Mouse (Mus musculus) T-helper 17 cell (primary cell): ENCODE data around the gene Capzb.

Experiments used
- in situ Hi-C, 2 experiments: fragments of 300-600 bp; cut with MboI, MseI; formaldehyde crosslinking; loops; 1 replicate in 1 of 2; 2 replicates in 1 of 2; pipeline ENCODE4 v1.15.1; 2025; ENCODE audit warnings: high pct_unique_total_duplicates in 2 of 2

The Capzb gene

DNA sequence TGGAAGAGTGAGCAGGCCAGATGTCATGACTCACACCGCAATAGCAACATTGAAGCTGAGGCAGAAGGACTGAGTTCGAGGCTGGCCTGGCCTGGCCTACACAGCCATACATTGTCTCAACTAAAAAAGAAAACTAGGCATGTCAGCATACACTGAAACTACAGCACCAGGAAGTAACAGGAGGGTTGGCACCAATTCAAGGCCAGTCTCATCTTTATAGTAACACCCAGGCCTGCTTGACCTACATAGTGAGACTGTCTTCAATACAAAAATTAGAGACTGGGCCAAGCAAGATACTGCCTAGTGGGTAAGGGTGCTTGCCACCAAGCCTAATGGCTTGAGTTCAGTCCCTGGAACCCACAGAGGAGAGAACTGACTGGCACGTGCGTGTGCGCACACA lies 99.3 kb downstream of the Capzb start:
- in situ Hi-C loops: no loop called here

DNA sequence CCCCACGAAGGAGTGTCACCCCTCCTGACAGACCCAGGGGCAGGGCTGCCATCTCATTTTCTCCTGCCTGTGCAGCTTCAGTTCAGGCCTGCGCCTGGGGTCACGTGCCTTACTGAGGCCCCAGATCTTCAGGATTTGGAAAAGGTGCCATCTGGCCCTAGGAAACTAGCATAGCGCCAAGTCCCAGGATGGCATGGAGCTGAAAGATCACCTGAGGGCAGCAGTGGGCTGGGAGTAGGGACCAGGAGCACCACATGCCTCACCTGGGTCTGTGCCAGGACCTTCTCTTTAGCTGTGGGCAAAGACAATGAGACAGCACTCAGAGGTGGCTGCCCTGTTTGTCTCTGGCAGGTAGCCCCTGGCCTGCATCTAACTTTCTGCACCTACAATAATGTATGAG lies 104.9 kb downstream of the Capzb start:
- in situ Hi-C loops: no loop called here

DNA sequence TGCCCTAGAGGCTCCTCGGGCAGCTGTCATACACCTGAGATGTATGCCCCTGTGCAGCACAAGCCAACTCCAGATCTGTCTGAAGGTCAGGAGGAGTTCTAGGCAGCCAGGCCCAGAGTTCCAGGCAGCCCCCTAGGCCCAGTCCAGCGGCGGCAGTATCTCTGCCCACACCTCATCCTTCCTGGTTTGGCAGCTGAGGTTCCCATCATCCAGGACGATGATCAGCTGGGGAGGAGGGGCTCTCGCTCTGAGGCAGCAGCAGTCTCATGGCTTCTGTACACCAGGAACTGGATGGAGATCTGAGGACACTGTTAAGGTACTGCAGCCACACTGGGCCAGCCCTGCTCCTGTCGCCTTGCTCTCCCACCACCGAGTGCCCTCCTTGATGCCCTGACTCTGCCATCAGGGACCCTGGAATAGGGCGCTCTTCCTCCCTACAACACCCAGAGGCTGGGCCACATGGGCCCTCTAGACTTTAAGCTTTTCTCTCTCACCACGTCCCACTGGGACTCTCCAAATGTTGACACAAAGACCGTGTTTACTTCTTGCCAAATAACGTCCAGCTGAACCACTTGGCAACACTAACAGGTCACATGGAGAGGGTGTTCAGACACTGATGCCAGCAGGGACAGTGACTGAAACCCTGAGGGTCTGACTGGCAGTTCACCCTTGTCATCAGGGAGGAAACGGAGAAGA lies 106.1 kb downstream of the Capzb start:
- in situ Hi-C loops: no loop called here

DNA sequence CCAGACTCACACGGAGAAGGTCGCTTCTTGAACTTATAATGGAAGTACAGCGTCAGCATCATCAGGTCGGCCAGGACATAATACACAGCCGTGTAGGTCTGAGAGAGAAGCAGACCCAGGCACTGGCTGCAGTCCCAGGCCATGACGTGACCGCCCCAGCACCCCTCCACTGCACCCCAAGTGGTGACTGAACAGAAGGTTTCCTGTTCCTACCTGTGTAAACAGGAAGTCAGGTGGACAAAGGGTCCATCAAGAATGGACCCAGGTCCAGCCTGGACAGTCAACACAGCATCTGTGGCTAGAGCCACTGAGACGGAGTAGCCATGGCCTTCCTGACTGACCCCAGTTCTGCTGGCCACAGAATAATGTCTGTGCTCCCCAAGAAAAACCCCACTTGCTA lies 109.1 kb downstream of the Capzb start:
- in situ Hi-C loops: no loop called here

DNA sequence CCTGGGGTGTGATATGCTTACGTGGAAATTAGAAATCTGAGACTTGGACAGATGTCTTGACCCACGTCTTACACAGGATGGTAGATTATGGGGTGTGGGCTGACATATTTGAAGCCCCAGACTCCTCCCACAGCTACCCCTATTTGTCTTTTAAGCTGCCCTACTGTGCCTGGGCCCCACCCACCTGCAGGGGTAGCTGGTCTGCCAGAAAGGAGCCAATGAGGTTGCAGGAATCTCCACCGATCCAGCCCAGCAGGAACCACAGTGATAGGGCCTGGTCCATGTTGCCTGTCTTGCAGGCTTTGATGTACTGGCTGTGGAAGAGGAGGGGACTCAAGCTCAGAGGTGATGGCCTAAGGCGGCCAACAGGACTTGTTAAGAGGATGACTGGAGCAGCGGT lies 109.5 kb downstream of the Capzb start:
- in situ Hi-C loops: no loop called here

DNA sequence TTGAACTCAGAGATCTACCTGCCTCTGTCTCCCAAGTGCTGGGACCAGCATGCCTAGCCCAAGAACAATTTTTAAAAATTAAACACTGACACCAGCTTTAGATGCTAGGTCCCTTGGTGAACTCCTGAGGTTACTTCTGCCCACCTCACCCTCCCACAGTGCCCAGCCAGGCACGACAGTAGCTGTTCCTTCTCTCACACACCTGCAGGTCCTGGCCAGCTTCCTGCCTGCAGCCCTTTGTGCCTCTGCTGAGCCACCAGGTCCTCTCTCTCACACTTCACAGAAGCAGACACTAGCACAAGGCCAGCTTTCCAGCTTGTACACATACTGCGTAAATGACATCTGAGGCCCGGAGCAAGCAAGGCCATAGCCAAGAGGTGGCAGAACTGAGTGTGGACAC lies 112.8 kb downstream of the Capzb start:
- in situ Hi-C loops: no loop called here

DNA sequence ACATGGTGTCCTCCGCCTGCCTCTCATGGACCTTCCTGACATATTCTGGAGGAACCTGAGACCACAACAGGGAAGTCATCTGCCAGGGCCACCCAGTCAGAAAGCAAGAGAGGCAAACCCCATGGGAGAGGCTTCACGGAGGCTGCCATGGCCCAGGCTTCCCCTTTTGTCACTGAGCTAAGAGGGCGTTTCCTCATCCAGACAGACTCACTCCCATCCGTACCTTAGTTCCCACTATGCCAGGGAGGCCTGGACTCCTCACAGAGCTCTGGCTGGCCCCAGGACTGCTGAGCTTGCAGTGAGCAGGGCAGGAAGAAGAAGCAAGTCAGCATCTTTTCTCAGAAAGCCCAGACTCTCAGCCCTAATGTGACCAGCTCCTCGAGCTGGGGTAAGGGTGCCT lies 115.2 kb downstream of the Capzb start:
- in situ Hi-C loops: no loop called here

DNA sequence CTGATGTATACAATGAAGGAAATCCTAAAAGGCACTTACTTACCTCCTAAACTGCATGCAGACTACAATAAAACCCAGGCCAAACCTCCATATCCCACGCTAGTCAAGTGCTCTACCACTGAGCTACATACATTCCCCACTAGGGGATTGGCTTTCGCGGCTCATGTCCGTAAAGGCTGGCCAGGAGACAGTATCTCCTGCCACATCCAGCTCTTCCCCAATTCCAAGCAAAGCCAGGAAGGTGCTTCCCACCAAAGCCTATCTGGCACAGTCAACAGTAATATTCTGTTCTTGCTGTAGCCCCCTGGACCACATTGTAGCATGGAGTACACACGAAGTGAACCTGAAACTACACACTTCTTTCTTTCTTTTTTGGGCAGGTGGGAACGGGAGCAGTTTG lies 117.0 kb downstream of the Capzb start:
- in situ Hi-C loops: no loop called here

DNA sequence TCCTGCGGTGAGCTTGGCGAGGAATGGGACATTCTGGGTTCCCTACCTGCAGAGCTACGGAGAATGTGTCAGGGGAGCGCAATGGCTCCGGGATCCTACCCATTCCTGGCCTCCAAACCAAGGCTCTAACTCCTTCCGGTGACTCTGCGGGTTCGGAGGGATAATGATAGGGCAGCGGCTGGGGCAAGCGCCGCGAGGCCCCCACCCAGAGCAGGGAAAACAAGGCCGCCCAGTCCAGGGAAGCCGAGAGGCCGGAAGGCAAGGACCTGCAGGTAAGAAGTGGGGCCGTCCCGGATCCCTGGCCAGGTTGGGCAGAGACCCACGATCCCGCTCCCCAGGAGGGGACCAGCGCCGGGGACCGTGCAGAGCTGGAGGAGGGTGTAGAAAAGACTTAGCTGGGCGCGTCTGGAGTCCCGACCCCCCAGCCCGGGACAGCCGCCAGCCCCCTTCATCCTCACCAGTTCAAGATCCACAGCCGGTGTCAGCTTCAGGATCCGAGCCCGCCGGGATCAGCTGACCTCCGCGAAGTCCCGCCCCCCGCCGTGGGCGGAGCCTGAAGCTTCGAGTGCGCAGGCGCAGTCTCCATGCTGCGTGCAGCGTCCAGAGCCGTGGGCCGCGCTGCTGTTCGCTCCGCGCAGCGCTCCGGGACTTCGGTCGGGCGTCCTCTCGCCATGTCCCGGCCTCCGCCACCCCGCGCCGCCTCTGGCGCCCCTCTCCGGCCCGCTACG lies 117.6 kb downstream of the Capzb start, which contains the start of the genes Pqlc2 and Akr7a5:
Gene Pqlc2, minus strand, starts transcription at position 538 of the 728 bp plus-strand sequence.
Gene Akr7a5, plus strand, starts transcription at position 574 of the 728 bp plus-strand sequence.
- in situ Hi-C loops: no loop called here

DNA sequence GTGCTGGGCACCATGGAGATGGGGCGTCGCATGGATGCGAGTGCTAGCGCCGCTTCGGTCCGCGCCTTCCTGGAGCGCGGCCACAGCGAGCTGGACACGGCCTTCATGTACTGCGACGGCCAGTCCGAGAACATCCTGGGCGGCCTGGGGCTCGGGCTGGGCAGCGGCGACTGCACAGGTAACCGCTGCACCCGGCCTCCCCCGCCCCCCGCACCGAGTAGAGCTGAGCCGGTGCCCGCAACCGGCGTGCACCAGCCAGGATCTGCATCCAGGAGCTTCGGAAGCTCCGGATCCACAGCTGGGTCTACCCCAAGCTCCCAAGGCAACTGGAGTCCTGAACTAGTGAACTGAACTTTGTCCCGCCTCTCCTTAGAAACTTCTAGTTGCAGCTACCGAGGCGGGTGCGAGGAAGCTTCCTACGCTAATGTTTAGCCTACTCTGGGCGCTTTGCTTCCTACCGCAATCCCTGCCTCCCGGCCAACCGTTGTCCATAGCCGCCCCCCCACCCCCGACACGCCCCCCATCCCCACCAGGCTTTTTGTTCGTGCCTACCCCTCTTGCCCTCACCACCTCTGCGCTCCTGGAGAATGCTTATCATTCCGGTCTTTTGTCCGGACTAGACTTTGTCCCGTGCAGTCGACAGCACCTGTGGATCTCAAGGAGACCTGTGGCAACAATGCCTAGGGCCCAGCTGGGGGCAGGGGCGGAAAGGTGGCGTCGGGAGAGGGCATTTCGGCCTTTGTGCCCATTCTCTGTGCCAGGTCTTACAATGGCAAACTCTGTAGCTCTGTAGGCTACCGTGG lies 118.4 kb downstream of the Capzb start:
- in situ Hi-C loops: no loop called here

DNA sequence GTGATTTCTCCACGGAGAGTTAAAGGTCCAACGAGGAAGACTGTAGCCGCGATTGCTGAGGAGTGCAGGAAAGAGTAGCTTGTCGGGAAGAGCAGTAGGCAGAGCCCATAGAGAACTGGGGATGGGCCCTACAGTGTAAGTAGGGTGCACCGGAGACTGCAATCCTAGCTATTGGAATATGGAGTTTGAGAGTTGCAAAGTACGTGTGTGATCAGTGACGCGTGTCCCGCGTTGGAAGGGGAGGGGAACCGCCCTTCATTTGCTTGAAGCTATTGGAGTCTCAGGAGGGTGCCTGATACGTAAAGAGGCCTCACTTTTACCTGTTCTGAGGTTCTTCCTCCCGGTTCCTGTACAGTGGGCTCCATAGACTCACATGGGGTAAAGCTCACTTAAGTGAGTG lies 119.0 kb downstream of the Capzb start:
- in situ Hi-C loops: no loop called here

DNA sequence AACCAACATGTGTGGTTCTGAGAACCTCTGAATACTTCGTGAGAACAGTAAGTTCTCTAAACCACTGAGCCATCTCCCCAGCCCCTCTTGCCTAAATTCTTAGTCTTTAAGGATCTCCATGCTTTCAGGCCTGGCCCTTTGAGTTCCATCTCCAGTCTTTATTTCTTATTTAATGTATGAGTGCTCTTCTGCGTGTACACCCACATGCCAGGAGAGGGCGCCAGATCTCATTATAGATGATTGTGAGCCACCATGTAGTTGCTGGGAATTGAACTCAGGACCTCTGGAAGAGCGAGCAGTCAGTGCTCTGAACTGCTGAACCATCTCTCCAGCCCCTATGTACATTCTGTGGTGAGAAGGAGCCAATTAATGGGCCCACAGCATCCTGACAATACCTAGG lies 119.9 kb downstream of the Capzb start:
- in situ Hi-C loops: no loop called here

DNA sequence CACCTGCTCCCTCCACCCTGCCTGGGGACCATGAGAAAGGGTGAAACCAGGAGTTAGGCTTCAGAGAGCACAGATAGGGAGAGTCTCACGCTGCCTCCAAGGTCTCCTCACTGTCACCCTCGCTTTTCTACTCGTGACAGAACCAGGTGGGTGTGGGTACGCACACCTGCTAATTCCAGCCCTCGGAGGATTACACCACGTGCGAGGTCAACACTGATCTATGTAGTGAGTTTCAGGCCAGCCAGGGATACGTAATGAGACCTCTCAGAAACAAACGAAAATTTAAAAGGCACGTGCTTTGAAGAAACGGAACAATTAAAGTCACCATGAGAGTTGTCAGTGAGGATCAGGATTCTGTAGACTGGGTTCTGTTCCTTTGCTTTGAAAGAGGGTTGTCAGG lies 125.8 kb downstream of the Capzb start:
- in situ Hi-C loops: no loop called here

DNA sequence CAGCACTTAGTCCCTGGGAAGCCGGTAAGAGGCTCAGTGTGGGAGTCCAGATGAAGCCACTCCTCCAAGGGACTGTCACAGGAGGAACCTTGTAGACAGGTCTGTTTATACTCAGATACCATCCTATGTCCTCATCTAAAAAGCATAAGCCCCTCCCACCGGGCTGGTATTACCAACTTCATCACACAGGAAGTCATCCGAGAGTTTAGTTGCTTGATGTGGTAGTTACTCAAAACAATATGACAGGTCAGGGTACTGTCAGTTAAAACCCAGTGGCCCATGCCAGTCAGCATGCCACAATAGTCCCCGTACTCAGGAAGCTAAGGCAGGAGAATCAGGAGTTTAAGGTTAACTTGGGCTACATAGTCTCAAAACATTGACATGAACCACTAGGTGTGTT lies 127.0 kb downstream of the Capzb start:
- in situ Hi-C loops: no loop called here

DNA sequence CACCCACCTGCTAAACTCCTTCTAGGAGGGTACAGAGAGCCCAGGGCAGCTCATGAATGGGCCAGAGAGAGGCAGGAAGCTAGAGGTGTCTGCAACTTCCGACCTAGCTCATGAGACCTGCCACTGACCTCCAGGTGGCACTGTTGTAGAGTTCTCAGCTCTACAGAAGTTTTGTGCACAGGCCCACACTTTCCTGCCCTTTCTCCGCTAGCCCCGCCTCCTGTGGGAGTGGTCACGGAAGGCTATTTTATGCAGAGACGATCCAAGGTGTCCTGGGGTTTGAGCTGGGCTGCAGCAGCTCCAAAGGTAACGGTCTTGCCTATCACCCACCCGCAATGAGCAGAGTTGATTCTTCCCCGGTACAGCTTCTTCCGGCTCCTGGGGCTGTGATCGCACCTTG lies 137.9 kb downstream of the Capzb start:
- in situ Hi-C loops: no loop called here

DNA sequence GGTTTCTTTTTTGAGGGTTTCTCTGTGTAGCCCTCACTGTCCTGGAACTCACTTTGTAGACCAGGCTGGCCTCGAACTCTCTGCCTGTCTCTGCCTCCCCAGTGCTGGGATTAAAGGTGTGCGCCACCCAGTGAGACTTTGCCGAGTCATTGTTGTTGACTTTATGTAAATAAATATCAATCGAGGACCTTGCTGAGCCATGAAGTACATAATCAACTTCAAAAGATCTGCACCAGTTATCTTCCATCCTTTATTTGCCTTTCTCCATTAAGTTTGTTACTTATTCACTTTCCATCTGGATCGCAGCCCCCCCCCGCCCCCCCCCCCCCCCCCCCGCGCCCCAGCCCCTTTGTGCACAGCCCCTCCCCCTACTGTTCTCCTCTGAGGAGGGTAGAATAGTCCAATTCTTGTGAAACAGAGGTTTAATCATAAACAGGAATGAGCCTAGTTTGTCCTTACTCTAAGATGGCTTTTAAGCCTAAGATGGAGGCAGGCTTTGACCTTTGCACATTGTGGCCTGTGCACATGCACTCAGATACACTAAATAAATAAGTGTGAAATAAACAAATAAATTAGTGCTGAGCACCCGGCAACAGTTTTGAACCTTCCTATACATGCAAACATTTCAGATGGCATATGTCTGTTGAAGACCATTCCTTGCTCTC lies 142.1 kb downstream of the Capzb start:
- in situ Hi-C loops: no loop called here

DNA sequence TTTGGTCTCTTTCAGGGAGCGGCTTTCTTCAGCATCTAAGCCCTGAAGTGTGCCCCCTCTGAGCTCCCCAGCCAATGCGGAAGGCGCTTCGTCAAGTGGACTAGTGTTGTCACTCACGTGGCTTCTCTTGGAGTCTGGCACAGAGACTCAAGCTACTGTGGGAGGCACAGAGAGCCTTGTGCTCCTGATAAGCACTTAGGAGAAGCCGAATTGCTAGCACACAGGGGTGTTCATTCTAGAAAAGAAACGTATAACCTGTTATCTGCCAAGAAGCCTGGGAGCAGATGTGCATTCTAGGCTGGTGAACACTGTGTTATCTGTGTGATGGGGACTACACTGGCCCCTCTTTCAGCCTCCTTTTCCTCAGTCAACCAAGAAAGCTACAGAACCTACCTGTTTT lies 142.8 kb downstream of the Capzb start:
- in situ Hi-C loops: no loop called here

DNA sequence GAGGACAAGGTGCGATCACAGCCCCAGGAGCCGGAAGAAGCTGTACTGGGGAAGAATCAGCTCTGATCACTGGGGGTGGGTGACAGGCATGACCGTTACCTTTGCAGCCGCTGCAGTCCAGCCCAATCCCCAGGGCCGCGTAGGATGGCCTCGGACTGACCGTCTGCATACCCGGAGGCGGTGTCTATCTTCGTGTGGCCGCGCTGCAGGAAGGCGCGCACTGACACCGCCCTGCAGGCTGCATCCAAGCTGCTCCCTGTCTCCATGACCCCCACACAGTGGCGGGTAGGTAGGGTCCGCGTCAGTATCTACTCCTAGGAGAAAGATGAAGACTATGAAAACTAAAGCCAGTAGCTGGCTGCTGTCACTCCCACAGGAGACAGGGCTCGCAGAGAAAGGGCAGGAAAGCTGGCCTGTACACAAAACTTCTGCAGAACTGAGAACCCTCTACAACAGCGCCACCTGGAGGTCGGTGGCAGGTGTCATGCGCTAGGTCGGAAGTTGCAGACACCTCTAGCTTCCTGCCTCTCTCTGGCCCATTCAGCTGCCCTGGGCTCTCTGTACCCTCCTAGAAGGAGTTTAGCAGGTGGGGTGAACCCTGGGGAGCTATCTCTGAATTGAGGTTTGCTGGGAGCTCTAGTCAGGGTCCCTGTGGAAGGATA lies 144.3 kb downstream of the Capzb start:
- in situ Hi-C loops: no loop called here

DNA sequence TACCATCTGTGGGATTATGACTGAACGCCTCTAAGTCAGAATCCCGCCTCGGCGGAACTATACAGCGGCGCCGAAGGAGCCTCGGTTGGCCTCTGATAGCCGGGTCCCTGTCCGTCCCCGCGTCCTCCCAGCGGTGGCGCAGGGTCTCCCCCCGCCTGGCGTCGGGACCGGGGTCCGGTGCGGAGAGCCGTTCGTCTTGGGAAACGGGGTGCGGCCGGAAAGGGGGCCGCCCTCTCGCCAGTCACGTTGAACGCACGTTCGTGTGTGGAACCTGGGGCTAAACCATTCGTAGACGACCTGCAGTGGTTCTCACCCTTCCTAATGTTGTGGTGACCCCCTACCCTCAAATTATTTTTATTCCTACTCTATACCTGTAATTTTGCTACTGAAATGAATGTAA lies 145.4 kb downstream of the Capzb start:
- in situ Hi-C loops: no loop called here

DNA sequence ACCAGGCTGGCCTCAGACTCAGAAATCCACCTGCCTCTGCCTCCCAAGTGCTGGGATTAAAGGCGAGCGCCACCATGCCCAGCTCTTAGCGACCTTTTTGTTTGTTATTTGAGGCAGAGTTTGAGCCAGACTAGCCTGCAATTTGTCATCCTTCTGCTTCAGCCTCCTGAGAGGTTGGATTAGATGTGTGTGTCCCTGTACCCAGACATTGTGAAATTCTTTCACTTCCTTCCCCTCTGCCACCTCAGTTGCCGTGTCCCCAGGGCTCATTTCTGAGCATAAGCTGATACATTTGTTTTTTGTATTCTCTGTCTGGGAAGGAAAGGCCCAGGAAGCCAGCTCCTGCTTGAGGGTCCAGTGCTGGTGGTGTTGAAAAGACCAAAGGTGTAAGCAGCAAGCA lies 148.1 kb downstream of the Capzb start:
- in situ Hi-C loops: no loop called here
